Mouse (Mus musculus) brain, embryonic 14.5 days (tissue): ENCODE results near the gene Rbfox3.

Experiments used
- CTCF ChIP-seq: fragments of 200-500 bp; IDR thresholded peaks from 2 replicates; pipeline ENCODE4 v1.5.1; 2012; ENCODE audit warnings: inconsistent platforms, mild to moderate bottlenecking, moderate library complexity, borderline replicate concordance; ENCODE audit not compliant: insufficient read depth, insufficient read length; ENCODE audit errors: extremely low read depth
- POLR2A ChIP-seq: fragments of 200-500 bp; IDR thresholded peaks from 2 replicates; pipeline ENCODE4 v1.6.1; 2012; ENCODE audit warnings: mild to moderate bottlenecking, inconsistent platforms, borderline replicate concordance; ENCODE audit not compliant: poor library complexity, insufficient read depth, insufficient read length, severe bottlenecking; ENCODE audit errors: extremely low read depth

- TF ChIP-seq CTCF (no peak), POLR2A (no peak)
Observed at GRCm38 (mm10) chr11:118751879-118752616, 159.3 kb downstream of the Rbfox3 start.
